Mouse (Mus musculus): ENCODE measurements around the gene Olfr978. TPM values are rescaled to one million over a fixed set of nuclear protein-coding genes. Genes with fewer than 3 reads are reported as not detected.

Gene Olfr978
- polyA plus RNA-seq, 1 experiment from 2014 or later = not detected

Other genes starting within 250 kb of the Olfr978 start
- gene Olfr967, start 245.9 kb upstream of the Olfr978 start, polyA plus RNA-seq (2014; fragmentation: Nextera tagmentation; extraction: Ambion mirVana) = not detected in 2 replicates
- not detected in 2 replicates for gene Olfr968, start 208.9 kb upstream of the Olfr978 start, polyA plus RNA-seq (2014; fragmentation: Nextera tagmentation; extraction: Ambion mirVana)
- not detected in 2 replicates for gene Olfr969, start 201.2 kb upstream of the Olfr978 start, polyA plus RNA-seq (2014; fragmentation: Nextera tagmentation; extraction: Ambion mirVana)
- gene Olfr970, start 183.3 kb upstream of the Olfr978 start, polyA plus RNA-seq (2014; fragmentation: Nextera tagmentation; extraction: Ambion mirVana) = not detected in 2 replicates
- gene Olfr971, start 155.2 kb upstream of the Olfr978 start, polyA plus RNA-seq (2014; fragmentation: Nextera tagmentation; extraction: Ambion mirVana) = not detected in 2 replicates
- not detected in 2 replicates for gene Olfr972, start 125.7 kb upstream of the Olfr978 start, polyA plus RNA-seq (2014; fragmentation: Nextera tagmentation; extraction: Ambion mirVana)
- gene Olfr229, start 84.8 kb upstream of the Olfr978 start, polyA plus RNA-seq (2014; fragmentation: Nextera tagmentation; extraction: Ambion mirVana) = not detected in 2 replicates
- not detected in 2 replicates for gene Olfr974, start 54.6 kb upstream of the Olfr978 start, polyA plus RNA-seq (2014; fragmentation: Nextera tagmentation; extraction: Ambion mirVana)
- gene Olfr975, start 40.1 kb upstream of the Olfr978 start, polyA plus RNA-seq (2014; fragmentation: Nextera tagmentation; extraction: Ambion mirVana) = not detected in 2 replicates
- gene Olfr976, start 31.0 kb upstream of the Olfr978 start, polyA plus RNA-seq (2014; fragmentation: Nextera tagmentation; extraction: Ambion mirVana) = not detected in 2 replicates
- not detected in 2 replicates for gene Olfr979, start 11.4 kb downstream of the Olfr978 start, polyA plus RNA-seq (2014; fragmentation: Nextera tagmentation; extraction: Ambion mirVana)
- not detected in 2 replicates for gene Olfr980, start 17.5 kb downstream of the Olfr978 start, polyA plus RNA-seq (2014; fragmentation: Nextera tagmentation; extraction: Ambion mirVana)
- gene Olfr981, start 29.4 kb downstream of the Olfr978 start, polyA plus RNA-seq (2014; fragmentation: Nextera tagmentation; extraction: Ambion mirVana) = not detected in 2 replicates
- gene Olfr982, start 81.7 kb downstream of the Olfr978 start, polyA plus RNA-seq (2014; fragmentation: Nextera tagmentation; extraction: Ambion mirVana) = not detected in 2 replicates
- not detected in 2 replicates for gene Olfr983, start 101.5 kb downstream of the Olfr978 start, polyA plus RNA-seq (2014; fragmentation: Nextera tagmentation; extraction: Ambion mirVana)
- gene Olfr984, start 122.1 kb downstream of the Olfr978 start, polyA plus RNA-seq (2014; fragmentation: Nextera tagmentation; extraction: Ambion mirVana) = not detected in 2 replicates
- not detected in 2 replicates for gene Olfr985, start 138.1 kb downstream of the Olfr978 start, polyA plus RNA-seq (2014; fragmentation: Nextera tagmentation; extraction: Ambion mirVana)
- not detected in 2 replicates for gene Tmem225, start 156.0 kb downstream of the Olfr978 start, polyA plus RNA-seq (2014; fragmentation: Nextera tagmentation; extraction: Ambion mirVana)
- gene Olfr986, start 188.8 kb downstream of the Olfr978 start, polyA plus RNA-seq (2014; fragmentation: Nextera tagmentation; extraction: Ambion mirVana) = 0.10 TPM in 1 of 2 replicates, not detected in the other
- gene Zfp202, start 200.2 kb downstream of the Olfr978 start, polyA plus RNA-seq (2014; fragmentation: Nextera tagmentation; extraction: Ambion mirVana) = 4.8 and 5.4 TPM in 2 replicates